Mouse (Mus musculus): ENCODE measurements around the gene Lsamp.

The Lsamp gene

DNA sequence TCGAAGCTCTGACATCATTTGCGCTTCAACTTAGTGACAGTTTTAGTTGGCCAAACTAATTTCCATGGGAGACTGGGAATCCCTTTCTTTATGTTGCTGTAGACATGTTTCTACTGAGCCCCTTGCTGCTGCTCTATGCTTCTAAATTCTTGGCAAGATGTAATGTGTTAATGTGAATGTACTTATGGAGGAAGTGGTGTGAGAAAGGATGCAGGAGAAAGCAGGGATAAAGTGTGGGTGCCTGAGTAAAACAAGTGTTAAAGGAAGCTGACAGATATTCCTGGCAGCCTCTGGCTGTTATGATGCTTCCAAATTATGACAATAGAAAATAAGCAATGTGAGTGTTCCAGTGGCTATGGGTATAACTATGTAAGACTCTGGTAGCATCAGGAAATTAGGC, 1140.9 kb downstream of the Lsamp start:
- no peak for DNase-seq (ENCODE audit: extremely low spot score, low read depth, low spot score)

DNA sequence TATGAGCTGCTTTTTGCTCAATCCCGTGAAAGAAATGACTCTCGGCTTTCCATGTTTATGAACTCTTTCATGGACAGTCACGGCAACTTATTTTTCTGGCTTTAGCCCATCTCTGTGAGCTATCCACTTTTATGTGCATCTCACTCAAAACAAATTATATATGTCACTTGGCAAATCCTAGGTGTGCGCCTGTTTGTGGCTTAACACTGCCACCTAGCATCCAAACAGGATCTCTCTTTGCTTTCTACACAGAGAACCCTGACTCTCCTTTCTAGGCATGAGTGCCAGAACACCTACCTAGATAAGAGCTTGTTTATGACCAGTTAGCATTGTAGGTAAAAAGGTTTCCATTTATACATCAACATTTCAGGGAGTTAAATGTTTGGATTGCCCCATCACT, 1146.9 kb downstream of the Lsamp start:
- DNase-seq (ENCODE audit: extremely low spot score, low read depth, low spot score) = no peak

DNA sequence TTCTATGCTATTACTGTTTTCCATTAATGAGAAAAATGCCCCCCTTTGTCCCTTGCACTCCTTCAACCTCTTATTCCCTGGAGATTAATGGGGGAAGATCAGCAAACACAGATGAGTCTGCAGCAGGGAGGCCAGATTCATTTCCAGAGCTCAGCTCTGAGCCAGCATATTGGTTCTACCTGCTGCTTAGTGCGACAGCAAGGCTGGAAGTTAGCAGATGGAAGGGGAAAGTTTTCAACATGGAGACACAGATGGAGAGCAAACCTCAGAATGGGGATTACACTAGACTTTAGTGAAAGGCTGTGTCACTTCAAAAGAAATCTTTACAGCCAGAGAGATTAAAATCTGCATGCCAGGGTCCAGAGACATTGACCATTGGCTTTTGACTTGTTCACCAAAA, 1188.7 kb downstream of the Lsamp start:
- DNase-seq (ENCODE audit: extremely low spot score, low read depth, low spot score) = no peak

DNA sequence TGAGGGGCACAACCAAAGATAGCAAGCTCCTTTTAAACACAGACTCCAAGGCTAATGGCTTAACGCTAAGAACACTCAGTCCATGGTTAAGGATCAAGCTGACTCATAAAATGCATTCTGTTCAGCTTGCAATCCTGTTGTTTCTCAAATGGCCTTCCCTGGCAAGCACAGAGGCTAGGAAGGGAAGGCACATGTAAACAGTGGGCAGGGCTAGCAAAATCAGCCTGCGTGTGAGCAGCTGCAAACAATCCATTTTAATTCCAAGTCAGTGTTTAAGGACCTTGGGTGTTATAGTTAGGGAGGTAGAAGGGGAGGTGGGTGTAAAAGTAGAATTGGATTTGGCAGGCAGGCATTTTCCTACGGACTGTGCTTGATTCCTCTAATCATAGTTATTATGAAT, 1195.4 kb downstream of the Lsamp start:
- no peak for DNase-seq (ENCODE audit: extremely low spot score, low read depth, low spot score)

DNA sequence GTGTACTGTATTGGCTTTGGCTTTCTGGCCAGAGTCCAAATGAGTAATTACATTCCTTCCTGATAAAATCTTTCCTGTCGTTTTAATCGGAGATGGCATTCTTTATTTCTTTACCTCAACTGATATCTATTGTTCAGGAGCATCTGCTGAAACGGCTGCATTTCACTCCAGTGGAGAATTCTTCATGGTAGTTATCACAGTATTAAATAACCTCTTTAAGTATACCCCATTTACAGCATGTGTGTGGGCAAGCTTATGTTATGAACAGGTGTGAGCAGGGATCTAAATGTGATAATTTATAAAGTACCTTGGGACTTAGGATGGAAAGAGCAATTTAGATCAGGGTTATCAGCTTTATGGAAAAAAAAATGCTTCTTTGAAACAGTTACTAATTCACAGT, 1196.7 kb downstream of the Lsamp start:
- no peak for DNase-seq (ENCODE audit: extremely low spot score, low read depth, low spot score)

DNA sequence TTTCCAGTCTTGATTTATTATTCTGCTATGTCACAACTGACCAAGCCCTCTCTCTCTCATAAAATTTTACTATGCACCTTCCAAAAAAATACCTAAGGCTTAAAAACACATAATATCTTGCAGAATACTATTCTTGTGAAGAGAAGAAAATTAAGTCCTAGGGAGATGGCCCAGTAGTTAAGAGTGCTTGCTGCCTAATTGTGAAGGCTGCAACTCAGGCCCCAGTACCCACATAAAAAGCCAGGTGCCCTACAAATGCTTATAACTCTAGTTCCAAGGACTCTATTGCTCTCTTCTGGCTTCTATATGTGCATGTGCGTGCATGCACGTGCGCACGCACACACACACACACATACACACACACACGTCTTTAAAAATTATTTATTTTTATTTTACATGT, 1225.9 kb downstream of the Lsamp start:
- no peak for DNase-seq (ENCODE audit: extremely low spot score, low read depth, low spot score)

DNA sequence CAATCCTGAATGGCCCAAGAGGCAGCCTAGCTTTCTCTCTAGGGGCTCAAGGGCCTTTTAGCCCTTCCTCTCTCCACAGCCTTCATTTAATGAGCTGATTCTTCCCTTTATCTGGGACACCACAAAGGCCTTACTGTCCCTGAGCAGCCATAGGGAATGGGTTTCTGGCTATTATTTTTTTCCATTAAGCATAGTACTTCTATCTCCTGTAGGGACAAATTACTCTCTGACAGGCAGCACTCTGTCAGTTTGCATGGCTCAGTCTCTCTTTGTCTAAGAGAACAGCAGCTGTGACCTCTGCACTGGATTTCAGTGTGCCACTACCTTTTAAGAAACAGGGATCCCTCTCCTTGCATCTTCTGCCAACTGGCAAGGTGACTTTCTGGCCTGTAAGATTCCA, 1251.7 kb downstream of the Lsamp start:
- DNase-seq (ENCODE audit: extremely low spot score, low read depth, low spot score) = no peak

DNA sequence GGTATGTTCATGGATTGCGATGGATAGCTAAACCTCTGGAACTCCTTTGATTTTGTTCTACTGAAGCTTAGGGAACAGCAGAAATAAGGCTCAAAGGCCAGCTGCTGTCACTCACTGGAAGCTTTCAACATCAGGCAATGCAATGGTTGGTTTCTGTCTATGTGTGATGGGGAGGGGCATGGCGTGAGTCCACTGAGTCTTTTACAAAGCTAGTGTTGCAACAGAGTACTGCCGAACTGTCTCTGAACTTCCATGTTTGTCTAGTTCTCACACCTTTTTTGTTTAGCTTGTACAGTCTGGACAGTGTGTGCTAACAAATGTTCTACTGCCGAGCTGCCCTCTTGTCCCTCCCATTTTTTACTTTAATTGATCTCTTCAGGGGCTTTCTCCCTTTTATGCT, 1258.7 kb downstream of the Lsamp start:
- DNase-seq (ENCODE audit: extremely low spot score, low read depth, low spot score) = no peak

DNA sequence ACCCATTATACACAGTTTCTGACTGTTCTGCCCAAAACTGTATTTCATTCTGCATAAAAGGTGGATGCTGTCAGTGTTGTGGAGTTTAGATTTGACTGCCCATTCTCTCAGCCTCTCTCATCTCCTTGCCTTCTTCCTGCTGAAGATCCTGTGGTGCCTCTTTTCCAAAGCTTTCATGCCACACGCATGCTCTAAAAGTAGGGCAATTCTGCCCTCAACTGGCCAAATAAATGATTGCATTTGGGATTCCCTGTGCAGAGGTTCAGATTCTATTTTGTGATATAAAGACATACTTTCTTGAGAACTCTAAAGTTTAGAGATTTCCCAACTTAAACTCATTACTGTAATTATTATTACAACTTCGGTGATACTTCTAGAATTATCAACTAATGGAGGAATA, 1260.5 kb downstream of the Lsamp start:
- peak; percentile 26 for DNase-seq (ENCODE audit: extremely low spot score, low read depth, low spot score)

DNA sequence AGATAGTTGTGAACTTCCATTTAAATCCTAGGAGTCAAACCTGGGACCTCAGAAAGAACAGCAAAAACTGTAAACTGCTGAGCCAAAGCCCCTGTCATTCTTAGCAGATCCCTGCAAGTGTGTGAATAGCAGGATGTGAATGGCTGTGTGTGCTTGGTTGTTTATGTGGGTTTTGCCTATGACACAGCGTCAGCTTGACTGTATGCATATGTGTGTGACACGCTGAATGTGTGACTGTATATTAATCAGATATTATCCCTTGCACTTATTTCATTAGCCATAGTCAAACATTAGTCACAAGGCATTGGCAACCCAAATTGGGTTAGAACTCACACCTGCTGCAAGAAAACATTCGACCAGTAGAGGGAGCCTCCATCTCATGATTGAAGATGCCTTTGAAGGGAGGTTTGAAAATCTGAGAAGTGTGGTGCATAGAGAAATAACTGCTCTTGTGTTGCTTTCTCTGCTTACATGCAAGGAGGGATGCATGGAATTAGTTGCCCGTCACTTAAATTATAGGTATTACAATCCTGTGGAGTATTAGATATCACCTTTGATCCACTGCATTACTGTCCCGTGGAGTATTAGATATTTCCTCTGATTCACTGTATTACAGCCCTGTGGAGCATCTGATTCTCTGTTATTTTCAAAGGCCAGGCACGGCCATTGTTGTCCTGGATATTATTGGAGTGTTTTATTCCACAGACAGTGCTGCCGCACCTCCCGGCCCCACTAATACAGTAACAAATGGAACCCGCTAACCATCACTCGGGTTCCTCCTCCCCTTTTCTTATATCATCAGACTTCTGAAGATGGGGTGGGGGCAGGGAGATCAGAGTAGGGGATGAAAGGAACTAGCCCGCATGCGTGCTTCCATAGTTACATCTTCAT, 1274.2 kb downstream of the Lsamp start:
- DNase-seq (ENCODE audit: extremely low spot score, low read depth, low spot score) = peak; percentile 64

DNA sequence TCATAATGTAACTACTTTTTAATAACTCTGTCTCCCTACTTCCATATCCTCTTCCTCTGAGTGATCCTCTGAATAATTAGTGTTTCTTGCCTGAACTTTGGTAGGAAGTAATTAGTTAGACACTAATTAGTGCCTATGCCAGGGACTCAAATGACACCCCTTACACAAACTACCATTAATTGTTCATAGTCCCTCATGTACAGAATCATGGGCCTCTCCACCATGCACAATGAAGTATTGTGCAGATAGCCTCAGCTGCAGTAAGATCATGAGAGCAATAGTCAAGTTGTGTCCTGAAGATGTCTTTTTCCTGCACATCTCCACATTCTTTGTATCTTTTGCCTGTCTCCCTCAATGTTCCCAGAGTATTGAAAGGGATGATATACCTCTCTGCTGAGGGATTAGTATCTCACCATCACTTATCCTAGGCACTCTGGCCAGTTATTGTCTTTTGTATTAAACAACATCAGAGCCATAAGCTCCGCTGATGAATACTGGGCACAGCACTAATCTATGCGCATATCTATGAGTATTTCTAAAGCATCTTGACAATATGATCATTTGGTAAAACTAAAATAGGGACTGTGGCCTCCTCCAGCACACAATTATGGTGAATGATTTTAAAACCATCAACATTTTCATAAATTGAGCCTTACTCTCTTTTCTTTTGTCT, 1292.0 kb downstream of the Lsamp start:
- DNase-seq (ENCODE audit: extremely low spot score, low read depth, low spot score) = no peak

DNA sequence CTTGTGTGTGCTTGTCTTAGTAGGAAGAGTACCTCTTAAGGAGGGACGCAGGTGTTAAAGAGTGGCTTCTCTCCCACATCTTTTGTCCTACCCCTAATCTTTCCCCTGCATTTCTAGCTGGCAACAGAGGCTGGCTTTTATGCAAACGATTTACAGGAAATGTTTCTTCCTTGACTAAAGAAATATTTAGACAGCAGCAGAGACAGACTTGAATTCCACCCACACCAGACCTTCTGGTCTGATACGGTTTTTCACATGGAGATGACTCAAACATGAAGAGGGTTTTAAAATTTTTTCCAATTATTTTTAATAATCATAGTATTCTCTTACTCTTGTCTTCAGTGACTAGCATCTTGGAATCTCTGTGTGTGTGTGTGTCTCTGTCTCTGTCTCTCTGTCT, 1333.8 kb downstream of the Lsamp start:
- no peak for DNase-seq (ENCODE audit: extremely low spot score, low read depth, low spot score)

DNA sequence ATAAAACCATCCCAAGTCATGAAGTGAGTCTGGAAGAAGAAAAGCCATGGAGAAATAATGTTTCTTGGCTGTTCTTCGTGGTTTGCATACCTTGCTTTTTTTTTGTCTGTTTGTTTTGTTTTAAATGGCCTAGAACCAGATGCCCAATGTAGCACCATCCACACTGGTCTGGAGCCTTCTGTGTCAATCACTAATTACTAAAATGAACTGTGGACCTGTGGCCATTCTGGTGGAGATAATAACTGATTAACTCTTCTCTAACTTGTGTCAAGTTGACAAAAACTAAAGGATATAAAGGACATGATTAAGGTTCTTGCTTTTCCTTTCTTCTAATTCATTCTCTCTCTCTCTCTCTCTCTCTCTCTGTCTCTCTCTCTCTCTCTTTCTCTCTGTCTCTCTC, 1359.3 kb downstream of the Lsamp start:
- no peak for DNase-seq (ENCODE audit: extremely low spot score, low read depth, low spot score)

DNA sequence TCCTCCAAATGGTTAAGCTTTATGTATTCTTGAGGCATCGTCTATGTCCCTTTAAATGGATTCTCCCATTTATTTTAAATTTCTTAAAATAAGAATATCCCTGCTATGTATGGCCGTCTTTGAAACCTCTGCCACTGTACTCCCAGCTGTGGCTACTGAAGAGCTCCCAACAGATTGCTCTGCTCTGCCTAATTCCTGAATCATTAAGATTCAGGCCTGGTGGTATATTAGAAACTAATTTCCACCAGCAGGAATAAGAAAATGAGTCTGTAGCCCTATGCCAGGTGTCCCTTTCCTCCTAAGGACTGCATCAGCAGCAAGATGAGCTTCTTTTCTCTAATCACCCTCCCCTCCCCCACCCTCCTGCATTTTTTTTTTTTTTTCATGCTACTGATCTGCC, 1381.0 kb downstream of the Lsamp start:
- no peak for DNase-seq (ENCODE audit: extremely low spot score, low read depth, low spot score)

DNA sequence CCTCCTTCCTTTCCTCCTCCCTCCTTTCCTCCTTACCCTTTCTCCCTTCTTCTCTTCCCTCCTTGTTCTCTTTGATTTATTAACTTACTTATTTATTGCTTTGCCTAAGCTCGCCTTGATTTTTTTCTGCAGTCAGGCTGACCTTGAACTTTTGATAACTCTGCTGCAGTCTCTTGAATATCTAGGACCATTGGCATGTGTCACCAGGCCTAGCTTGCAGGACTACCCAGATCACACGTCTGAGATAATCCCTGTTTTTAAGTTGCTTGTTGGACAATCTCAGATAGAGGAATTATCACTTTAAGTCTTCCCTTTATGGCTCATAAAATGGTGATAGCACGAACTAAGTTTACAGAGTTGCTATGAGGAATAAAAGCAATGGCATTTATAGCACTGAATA, 1399.5 kb downstream of the Lsamp start:
- DNase-seq (ENCODE audit: extremely low spot score, low read depth, low spot score) = no peak

DNA sequence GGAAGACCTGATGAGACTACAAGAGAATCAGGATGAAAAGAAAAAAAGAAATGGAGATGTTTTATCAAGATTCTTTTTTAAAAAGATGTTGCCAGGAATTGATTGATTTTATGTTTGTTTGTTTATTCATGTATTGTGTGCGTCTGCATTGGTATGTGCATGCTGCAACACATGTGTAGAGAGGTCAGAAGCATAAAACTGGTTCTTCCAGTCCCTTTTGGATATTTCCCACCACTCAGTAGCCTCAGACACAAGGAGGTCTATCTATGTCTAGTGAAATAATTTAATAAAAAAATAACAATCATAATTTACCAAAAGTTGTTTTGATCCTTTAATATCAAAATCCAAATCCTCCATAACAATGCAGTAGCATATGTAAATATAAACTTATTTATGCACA, 1400.1 kb downstream of the Lsamp start:
- DNase-seq (ENCODE audit: extremely low spot score, low read depth, low spot score) = no peak

DNA sequence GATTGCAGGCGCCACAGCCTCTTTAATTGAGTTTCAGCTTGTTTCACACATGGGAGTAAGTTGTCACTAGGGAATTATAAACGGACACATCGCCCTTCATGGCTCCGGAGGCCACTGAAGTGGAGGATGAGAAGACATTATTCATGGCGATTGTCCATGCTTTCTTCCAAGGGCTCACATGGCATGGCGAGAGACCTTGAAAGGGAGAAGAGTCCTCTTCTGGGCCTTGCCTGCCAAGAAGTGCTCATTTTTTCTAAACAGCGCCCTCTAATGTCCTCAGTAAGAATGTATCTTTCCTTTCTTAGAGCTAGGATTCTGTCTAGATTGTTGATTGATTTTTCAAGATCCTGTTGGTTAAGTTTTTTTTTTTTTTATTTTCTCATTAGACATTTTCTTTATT, 1424.7 kb downstream of the Lsamp start:
- DNase-seq (ENCODE audit: extremely low spot score, low read depth, low spot score) = no peak

DNA sequence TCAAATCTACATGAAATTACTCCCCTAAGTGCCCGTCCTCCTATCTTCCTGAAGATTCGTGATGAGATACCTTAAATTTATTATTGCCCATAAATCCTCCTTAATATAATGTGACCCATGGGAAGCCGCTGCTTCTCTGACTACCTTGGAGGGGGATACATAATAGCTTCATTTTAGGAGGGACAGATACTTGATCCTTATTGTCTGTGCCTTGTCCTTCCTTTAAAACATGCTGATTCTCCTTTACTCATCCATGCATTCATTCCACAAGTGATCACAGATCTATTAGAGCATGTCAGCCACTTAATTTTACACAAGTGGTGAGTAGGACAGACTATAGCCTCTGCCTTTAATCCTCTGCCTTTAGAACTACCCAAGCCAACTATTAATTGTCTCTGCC, 1426.5 kb downstream of the Lsamp start:
- DNase-seq (ENCODE audit: extremely low spot score, low read depth, low spot score) = no peak

DNA sequence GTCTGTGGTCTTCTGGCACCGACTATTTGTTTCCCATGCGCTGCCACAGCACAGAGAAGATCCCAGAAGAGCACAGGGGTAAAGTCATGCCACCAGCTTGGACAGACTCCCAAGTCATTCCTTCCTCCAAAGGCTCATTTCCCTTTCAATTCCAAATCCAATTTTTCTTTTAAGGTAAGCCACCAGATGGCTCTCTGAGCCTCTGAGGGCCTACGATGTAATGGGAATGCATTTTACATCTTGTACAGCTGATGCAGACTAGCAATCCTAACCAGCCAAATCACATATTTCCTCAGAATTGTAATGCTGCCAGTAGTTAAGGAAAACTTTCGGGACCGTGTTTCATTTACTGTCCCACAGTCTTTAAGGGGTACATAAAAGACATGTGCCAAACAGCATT, 1433.2 kb downstream of the Lsamp start:
- no peak for DNase-seq (ENCODE audit: extremely low spot score, low read depth, low spot score)

DNA sequence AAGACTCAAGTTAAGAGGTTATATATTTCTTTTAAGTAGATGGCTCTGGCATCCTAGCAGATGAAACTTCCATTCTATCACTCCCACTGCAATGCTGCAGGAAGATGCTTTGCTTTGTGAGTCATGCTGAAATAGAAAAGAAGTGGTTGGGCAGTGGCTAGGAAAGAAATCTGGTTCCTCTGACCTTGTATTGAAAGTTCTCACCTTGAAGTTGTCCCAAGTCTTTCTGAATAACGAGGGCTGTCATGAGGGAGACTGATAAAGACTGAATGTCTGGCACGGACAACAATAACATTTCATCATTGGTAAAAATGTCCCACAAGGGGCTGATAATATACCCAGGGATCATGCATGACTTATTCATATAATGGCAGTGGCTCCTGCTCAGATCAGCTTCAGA, 1483.2 kb downstream of the Lsamp start:
- DNase-seq (ENCODE audit: extremely low spot score, low read depth, low spot score) = no peak

DNA sequence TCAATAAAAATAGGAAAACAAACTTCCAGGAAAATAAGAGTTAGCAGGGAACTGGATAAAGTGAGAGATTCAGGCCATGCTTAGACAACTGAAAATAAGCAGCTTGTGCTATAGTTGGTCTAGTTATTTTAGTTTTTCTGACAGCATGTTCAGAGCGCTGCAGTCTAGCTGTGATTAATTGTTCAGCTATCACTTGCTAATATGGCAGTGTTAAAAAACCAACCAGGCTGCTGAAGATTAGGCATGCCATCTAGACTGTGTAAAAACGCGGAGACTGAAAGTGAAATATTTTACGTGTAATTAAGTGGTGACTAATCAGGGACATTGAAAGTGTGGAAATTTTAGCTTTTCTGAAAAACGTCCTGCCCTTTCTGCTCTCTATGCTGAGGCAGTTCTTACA, 1494.5 kb downstream of the Lsamp start:
- no peak for DNase-seq (ENCODE audit: extremely low spot score, low read depth, low spot score)

DNA sequence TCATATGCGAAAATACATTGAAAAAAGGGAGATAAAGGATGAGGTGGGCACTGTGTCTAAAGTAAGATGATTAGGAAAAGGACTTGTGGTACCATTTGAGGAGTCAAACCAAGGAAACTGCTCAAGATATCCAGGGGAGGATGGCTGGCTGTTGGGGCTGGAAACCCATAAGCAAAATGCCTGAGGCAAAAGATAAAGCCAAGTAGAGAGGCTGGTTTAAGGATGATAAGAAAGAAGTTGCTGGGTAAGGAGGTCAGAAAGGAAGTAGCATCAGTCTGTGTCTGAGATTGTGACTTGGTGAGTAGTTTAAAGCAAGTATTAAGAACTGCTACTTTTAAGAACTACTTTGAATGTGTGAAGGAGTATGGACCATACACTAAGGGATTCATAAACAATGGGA, 1497.7 kb downstream of the Lsamp start:
- no peak for DNase-seq (ENCODE audit: extremely low spot score, low read depth, low spot score)

Data from hindlimb bud, embryonic 11.5 days (tissue).